Mouse (Mus musculus): ENCODE data around the gene Cfap77. TPM values are rescaled to one million over a fixed set of nuclear protein-coding genes. Genes with fewer than 3 reads are reported as not detected.

Cfap77 gene
- polyA plus RNA-seq, 1 experiment = 0.12 TPM

DNA sequence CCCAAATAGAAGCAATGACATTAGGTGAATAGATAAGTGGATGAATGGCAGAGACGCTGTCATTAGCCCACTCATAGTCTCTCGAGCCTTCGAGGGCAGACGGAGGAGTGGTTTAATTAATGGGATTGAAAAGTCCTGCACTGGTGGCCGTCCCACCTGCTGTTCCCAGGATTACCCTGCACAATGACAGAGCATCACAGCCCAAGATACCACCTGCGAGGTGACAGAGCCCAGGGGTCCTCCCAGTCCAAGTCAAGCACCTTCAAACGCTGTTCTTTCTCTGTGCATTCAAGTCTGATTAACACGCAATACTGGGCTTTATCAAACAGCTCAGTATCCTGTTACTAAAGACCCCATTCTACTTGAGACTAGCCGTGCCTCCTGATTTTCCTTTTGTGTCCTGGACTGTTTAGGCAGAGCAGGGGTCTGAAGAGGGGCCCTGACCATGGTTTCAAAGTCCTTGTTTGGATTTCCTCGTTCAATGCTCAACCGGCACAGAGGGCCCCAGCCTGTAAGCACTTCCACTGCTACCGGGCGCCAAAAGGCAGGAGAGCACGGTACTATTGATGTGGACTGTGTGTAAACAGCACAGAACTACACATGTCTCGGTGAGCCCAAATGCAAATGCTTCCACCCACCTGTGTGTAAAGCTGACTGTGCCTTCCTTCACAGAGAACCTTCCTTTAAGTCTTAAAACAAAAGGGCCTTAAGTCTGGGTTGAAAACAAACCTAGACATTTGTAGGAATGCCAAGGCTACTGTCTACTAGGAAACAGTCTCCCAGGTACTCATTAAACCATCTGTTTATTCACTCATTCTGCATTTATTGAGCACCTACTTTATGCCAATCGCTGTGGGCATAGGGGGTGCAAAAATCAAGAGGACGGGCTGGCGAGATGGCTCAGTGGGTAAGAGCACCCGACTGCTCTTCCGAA, 20.1 kb downstream of the Cfap77 start:
- H3ac ChIP-seq (ENCODE audit: control insufficient read depth, insufficient read length, low read depth) = no peak overlapping the region
- no peak overlapping the region for H3K4me3 ChIP-seq (ENCODE audit: insufficient read depth, poor library complexity, severe bottlenecking)
- H3K79me2 ChIP-seq (ENCODE audit: control insufficient read depth, insufficient read depth) = no peaks in the 10 kb centered on the region
- H3K27me3 ChIP-seq (ENCODE audit: control insufficient read depth, insufficient read depth, insufficient read length) = peaks cover 74% of the 10 kb centered on the region
- H3K36me3 ChIP-seq (ENCODE audit: control insufficient read depth, insufficient read depth) = no peaks in the 10 kb centered on the region
- TF ChIP-seq FOSL1 (IDR thresholded peaks at IDR 0.05; ENCODE audit: insufficient read depth, low read length, poor library complexity, severe bottlenecking) (no peak), CEBPB (IDR thresholded peaks at IDR 0.05; ENCODE audit: low read depth) (no peak)
- H3K79me3 ChIP-seq (ENCODE audit: low read depth) = no peaks in the 10 kb centered on the region

DNA sequence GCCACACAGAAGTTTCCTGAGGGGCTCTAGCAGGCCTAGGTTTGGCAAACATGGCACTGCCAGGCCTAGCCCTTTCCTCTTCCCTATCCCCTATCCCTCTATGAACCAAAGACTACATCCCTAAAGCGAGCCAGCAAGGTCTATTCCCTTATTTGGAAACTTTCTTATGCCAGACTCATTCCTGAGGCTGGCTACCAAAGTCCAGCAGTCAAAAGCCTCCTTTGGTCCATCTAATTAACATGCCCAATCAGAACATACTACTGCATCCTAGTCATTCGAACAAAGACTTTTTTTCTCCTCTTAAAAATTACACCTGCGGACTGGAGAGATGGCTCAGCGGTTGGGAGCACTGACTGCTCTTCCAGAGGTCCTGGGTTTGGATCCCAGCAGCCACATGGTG, 22.9 kb downstream of the Cfap77 start:
- no peaks in the 10 kb centered on the region for H3K79me3 ChIP-seq (ENCODE audit: low read depth)
- no peaks in the 10 kb centered on the region for H3K79me2 ChIP-seq (ENCODE audit: control insufficient read depth, insufficient read depth)
- no peaks in the 10 kb centered on the region for H3K36me3 ChIP-seq (ENCODE audit: control insufficient read depth, insufficient read depth)
- no peak overlapping the region for H3K4me3 ChIP-seq (ENCODE audit: insufficient read depth, poor library complexity, severe bottlenecking)
- no peak for TF ChIP-seq FOSL1 (IDR thresholded peaks at IDR 0.05; ENCODE audit: insufficient read depth, low read length, poor library complexity, severe bottlenecking)
- no peak for TF ChIP-seq MYOD1 (IDR thresholded peaks at IDR 0.05; ENCODE audit: control insufficient read depth, insufficient read length, low read depth)
- no peak for TF ChIP-seq CTCF (IDR thresholded peaks at IDR 0.05; ENCODE audit: control insufficient read depth, insufficient read depth, insufficient read length)
- peaks cover 65% of the 10 kb centered on the region for H3K27me3 ChIP-seq (ENCODE audit: control insufficient read depth, insufficient read depth, insufficient read length)
- no peak overlapping the region for H3ac ChIP-seq (ENCODE audit: control insufficient read depth, insufficient read length, low read depth)

- Histone ChIP-seq H3K27me3 (ENCODE audit: control insufficient read depth, insufficient read depth, insufficient read length) (peaks cover 62% of the 10 kb centered on the region), H3K4me3 (ENCODE audit: insufficient read depth, poor library complexity, severe bottlenecking) (no peak overlapping the region), H3ac (ENCODE audit: control insufficient read depth, insufficient read length, low read depth) (no peak overlapping the region), H3K79me2 (ENCODE audit: control insufficient read depth, insufficient read depth) (no peaks in the 10 kb centered on the region), H3K79me3 (ENCODE audit: low read depth) (no peaks in the 10 kb centered on the region), H3K36me3 (ENCODE audit: control insufficient read depth, insufficient read depth) (no peaks in the 10 kb centered on the region)
- no peak for TF ChIP-seq CTCF (IDR thresholded peaks at IDR 0.05; ENCODE audit: control insufficient read depth, insufficient read depth, insufficient read length)
- TF ChIP-seq MAX (IDR thresholded peaks at IDR 0.05) = no peak
- no peak for TF ChIP-seq USF1 (IDR thresholded peaks at IDR 0.05; ENCODE audit: low read depth)
- no peak for TF ChIP-seq MYOG (IDR thresholded peaks at IDR 0.05; ENCODE audit: control insufficient read depth, extremely low read depth, insufficient read length)
- TF ChIP-seq FOSL1 (IDR thresholded peaks at IDR 0.05; ENCODE audit: insufficient read depth, low read length, poor library complexity, severe bottlenecking) = no peak
- TF ChIP-seq CEBPB (IDR thresholded peaks at IDR 0.05; ENCODE audit: low read depth) = no peak
- no peak for TF ChIP-seq MYOD1 (IDR thresholded peaks at IDR 0.05; ENCODE audit: control insufficient read depth, insufficient read length, low read depth)
Observed at GRCm38 (mm10) chr2:29030048-29030734, 24.7 kb downstream of the Cfap77 start.

DNA sequence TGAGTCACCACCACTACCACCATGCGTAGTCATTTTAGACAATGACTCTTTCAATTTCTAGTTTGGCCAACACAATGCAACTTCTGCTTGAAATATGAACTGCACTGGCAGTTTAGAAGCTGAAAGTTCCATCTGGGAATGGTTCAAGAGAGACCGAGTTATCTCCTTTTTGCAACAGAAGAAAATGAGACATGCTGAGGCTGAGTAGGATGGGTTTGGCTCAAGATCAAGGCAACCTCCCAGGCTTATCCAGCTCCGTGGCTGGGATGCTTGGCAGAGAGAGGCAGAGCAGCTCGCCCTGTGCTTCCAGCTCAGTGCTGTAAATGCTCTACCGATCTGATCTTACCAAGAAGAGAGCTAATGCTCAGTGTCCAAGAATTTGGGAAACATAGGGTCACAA, 29.6 kb downstream of the Cfap77 start:
- no peak overlapping the region for H3ac ChIP-seq (ENCODE audit: control insufficient read depth, insufficient read length, low read depth)
- peaks cover 63% of the 10 kb centered on the region for H3K27me3 ChIP-seq (ENCODE audit: control insufficient read depth, insufficient read depth, insufficient read length)
- no peaks in the 10 kb centered on the region for H3K79me2 ChIP-seq (ENCODE audit: control insufficient read depth, insufficient read depth)
- H3K36me3 ChIP-seq (ENCODE audit: control insufficient read depth, insufficient read depth) = no peaks in the 10 kb centered on the region
- TF ChIP-seq CEBPB (IDR thresholded peaks at IDR 0.05; ENCODE audit: low read depth) (no peak), MYOD1 (IDR thresholded peaks at IDR 0.05; ENCODE audit: control insufficient read depth, insufficient read length, low read depth) (no peak), CTCF (IDR thresholded peaks at IDR 0.05; ENCODE audit: control insufficient read depth, insufficient read depth, insufficient read length) (no peak), MYOG (IDR thresholded peaks at IDR 0.05; ENCODE audit: control insufficient read depth, extremely low read depth, insufficient read length) (no peak), MAX (IDR thresholded peaks at IDR 0.05) (no peak), FOSL1 (IDR thresholded peaks at IDR 0.05; ENCODE audit: insufficient read depth, low read length, poor library complexity, severe bottlenecking) (no peak), USF1 (IDR thresholded peaks at IDR 0.05; ENCODE audit: low read depth) (no peak)
- H3K4me3 ChIP-seq (ENCODE audit: insufficient read depth, poor library complexity, severe bottlenecking) = no peak overlapping the region
- H3K79me3 ChIP-seq (ENCODE audit: low read depth) = no peaks in the 10 kb centered on the region

DNA sequence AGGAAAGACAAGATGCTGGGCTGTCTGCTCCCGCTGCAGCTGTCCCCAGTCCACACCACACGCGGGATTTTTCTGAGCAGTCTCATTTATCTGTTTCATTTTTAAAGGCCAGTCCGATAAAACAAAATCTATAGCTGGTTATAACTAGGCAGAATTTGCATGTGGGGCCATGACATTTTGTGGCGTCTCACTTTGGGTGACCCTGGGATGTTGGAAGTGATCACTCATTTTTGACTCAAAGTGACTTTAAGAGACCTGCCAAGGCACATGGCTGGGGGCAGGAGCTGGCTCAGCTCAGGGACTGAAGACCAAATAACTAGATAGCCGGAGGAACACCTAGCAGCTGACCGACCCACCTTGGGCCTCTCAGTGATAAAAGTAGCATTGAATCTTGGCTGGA, 31.9 kb downstream of the Cfap77 start:
- Histone ChIP-seq H3ac (ENCODE audit: control insufficient read depth, insufficient read length, low read depth) (no peak overlapping the region), H3K4me3 (ENCODE audit: insufficient read depth, poor library complexity, severe bottlenecking) (no peak overlapping the region), H3K27me3 (ENCODE audit: control insufficient read depth, insufficient read depth, insufficient read length) (peaks cover 76% of the 10 kb centered on the region), H3K36me3 (ENCODE audit: control insufficient read depth, insufficient read depth) (no peaks in the 10 kb centered on the region), H3K79me2 (ENCODE audit: control insufficient read depth, insufficient read depth) (no peaks in the 10 kb centered on the region), H3K79me3 (ENCODE audit: low read depth) (no peaks in the 10 kb centered on the region)
- TF ChIP-seq USF1 (IDR thresholded peaks at IDR 0.05; ENCODE audit: low read depth) (no peak), CEBPB (IDR thresholded peaks at IDR 0.05; ENCODE audit: low read depth) (no peak), FOSL1 (IDR thresholded peaks at IDR 0.05; ENCODE audit: insufficient read depth, low read length, poor library complexity, severe bottlenecking) (no peak), MAX (IDR thresholded peaks at IDR 0.05) (no peak), CTCF (IDR thresholded peaks at IDR 0.05; ENCODE audit: control insufficient read depth, insufficient read depth, insufficient read length) (no peak), MYOG (IDR thresholded peaks at IDR 0.05; ENCODE audit: control insufficient read depth, extremely low read depth, insufficient read length) (no peak), MYOD1 (IDR thresholded peaks at IDR 0.05; ENCODE audit: control insufficient read depth, insufficient read length, low read depth) (no peak)
